Mouse (Mus musculus) right cerebral cortex, adult 2 months (tissue): ENCODE measurements around the gene Smurf1.
A peak's percentile ranks its signal among the peaks of the same experiment; 100 is the strongest.

Experiments used
- DNase-seq, 2 experiments: peaks; one replicate each; pipeline ENCODE4 v3.0.0; 2021 to 2022; ENCODE audit warnings: low spot score in 2 of 2

Smurf1 gene

GRCm38 (mm10) chr5:144965639-144966351 is at the start of gene Smurf1:
TSS of gene Smurf1 (minus strand) at chr5:144965847.
- peak; percentile 81 to 89 for DNase-seq

- DNase-seq = no peak
Measured at GRCm38 (mm10) chr5:145014278-145014677, 48.6 kb upstream of the Smurf1 start.

- no peak for DNase-seq
Measured at GRCm38 (mm10) chr5:145008878-145009659, 43.4 kb upstream of the Smurf1 start.

GRCm38 (mm10) chr5:145005596-145005995 is 39.9 kb upstream of the Smurf1 start:
- no peak for DNase-seq

GRCm38 (mm10) chr5:145004495-145004894 is 38.8 kb upstream of the Smurf1 start:
- no peak for DNase-seq

GRCm38 (mm10) chr5:145003362-145003761 is 37.7 kb upstream of the Smurf1 start:
- DNase-seq = no peak

- no peak for DNase-seq
Measured at GRCm38 (mm10) chr5:144998491-144998890, 32.8 kb upstream of the Smurf1 start.

GRCm38 (mm10) chr5:144990481-144990880 is 24.8 kb upstream of the Smurf1 start:
- no peak for DNase-seq

- DNase-seq = no peak
Measured at GRCm38 (mm10) chr5:144990051-144990450, 24.4 kb upstream of the Smurf1 start.

GRCm38 (mm10) chr5:144989061-144989405 is 23.4 kb upstream of the Smurf1 start:
- DNase-seq = no peak

- peak; percentile 54 to 69 for DNase-seq
Measured at GRCm38 (mm10) chr5:144988340-144989060, 22.9 kb upstream of the Smurf1 start.

- no peak for DNase-seq
Measured at GRCm38 (mm10) chr5:144987561-144987960, 21.9 kb upstream of the Smurf1 start.

- no peak for DNase-seq
Measured at GRCm38 (mm10) chr5:144984839-144985238, 19.2 kb upstream of the Smurf1 start.

GRCm38 (mm10) chr5:144983227-144983626 is 17.6 kb upstream of the Smurf1 start:
- DNase-seq = no peak

GRCm38 (mm10) chr5:144979110-144979509 is 13.5 kb upstream of the Smurf1 start:
- no peak for DNase-seq

GRCm38 (mm10) chr5:144978533-144979107 is 13.0 kb upstream of the Smurf1 start:
- no peak for DNase-seq

- DNase-seq = no peak
Measured at GRCm38 (mm10) chr5:144971266-144971665, 5.6 kb upstream of the Smurf1 start.

GRCm38 (mm10) chr5:144964872-144965638 is 592 bp downstream of the Smurf1 start:
- DNase-seq = peak; percentile 63 to 79

GRCm38 (mm10) chr5:144964465-144964864 is 1.2 kb downstream of the Smurf1 start:
- DNase-seq = no peak

- peak; percentile 63 to 71 for DNase-seq
Measured at GRCm38 (mm10) chr5:144963817-144964261, 1.8 kb downstream of the Smurf1 start.

GRCm38 (mm10) chr5:144963401-144963800 is 2.2 kb downstream of the Smurf1 start:
- DNase-seq = no peak
